Mouse (Mus musculus) heart, embryonic 15.5 days (tissue): ENCODE measurements around the gene Arntl2. TPM values are rescaled to one million over a fixed set of nuclear protein-coding genes. Genes with fewer than 3 reads are reported as not detected.
"Not testable (repeated sequence)": the region's sequence is repeated elsewhere in the genome, so short reads cannot be mapped to it uniquely, and the experiment has no call there.

ENCODE experiments used
- ATAC-seq: fragments of 200-750 bp; cut with Nextera tagmentation; replicated peaks from 2 replicates; pipeline ENCODE4 v1.8.0; 2017; ENCODE audit warnings: low read depth, moderate TSS enrichment; ENCODE audit not compliant: insufficient number of reproducible peaks, insufficient read depth, low FRiP score
- H3K27ac ChIP-seq: fragments of 300-500 bp; sonication (generic); 2 replicates; pipeline ENCODE4 v1.5.1; 2015; ENCODE audit warnings: mild to moderate bottlenecking, inconsistent platforms
- H3K27me3 ChIP-seq: fragments of 300-500 bp; sonication (generic); 2 replicates; pipeline ENCODE4 v1.6.1; 2015; ENCODE audit warnings: inconsistent platforms
- H3K36me3 ChIP-seq: fragments of 300-500 bp; sonication (generic); 2 replicates; pipeline ENCODE4 v1.6.1; 2015; ENCODE audit warnings: mild to moderate bottlenecking, inconsistent platforms
- H3K4me1 ChIP-seq: fragments of 300-500 bp; sonication (generic); replicated peaks from 2 replicates; pipeline ENCODE4 v1.6.1; 2015; ENCODE audit warnings: inconsistent platforms
- H3K4me2 ChIP-seq: fragments of 300-500 bp; sonication (generic); 2 replicates; pipeline ENCODE4 v1.6.1; 2015; ENCODE audit warnings: inconsistent platforms, mild to moderate bottlenecking, moderate library complexity
- H3K4me3 ChIP-seq: fragments of 300-500 bp; sonication (generic); 2 replicates; pipeline ENCODE4 v1.5.1; 2015; ENCODE audit warnings: mild to moderate bottlenecking, inconsistent platforms
- H3K9ac ChIP-seq: fragments of 300-500 bp; sonication (generic); 2 replicates; pipeline ENCODE4 v1.6.1; 2015; ENCODE audit warnings: mild to moderate bottlenecking, inconsistent platforms
- H3K9me3 ChIP-seq: fragments of 300-500 bp; sonication (generic); replicated peaks from 2 replicates; pipeline ENCODE4 v1.6.1; 2016; ENCODE audit warnings: inconsistent platforms
- WGBS: fragments of 180-500 bp; shearing (Covaris S2); methylation state at CpG from one replicate; pipeline ENCODE4 v1.1.7; 2015; ENCODE audit warnings: mixed read lengths; 5-methylcytosine and 5-hydroxymethylcytosine counted together
- polyA plus RNA-seq: library from polyadenylated mRNA; unstranded; fragments of >200 nt; fragmentation: Nextera tagmentation; extraction: Ambion mirVana; gene quantifications from 2 replicates; pipeline ENCODE4 v1.2.1, GENCODE M21; 2015

Gene Arntl2
- polyA plus RNA-seq, 1 experiment from 2014 or later = 2.6 TPM

- H3K27ac ChIP-seq = no peak overlapping the region
- no peaks in the 10 kb centered on the region for H3K9me3 ChIP-seq
- no peak overlapping the region for H3K4me2 ChIP-seq
- peaks cover 13% of the 10 kb centered on the region for H3K4me1 ChIP-seq
- 51% methylated on average over 4 of the region's 4 CpGs for WGBS
- no peak overlapping the region for H3K9ac ChIP-seq
- H3K27me3 ChIP-seq = no peaks in the 10 kb centered on the region
- no peak overlapping the region for H3K4me3 ChIP-seq
- no peak for ATAC-seq
- H3K36me3 ChIP-seq = no peaks in the 10 kb centered on the region
Observed at GRCm38 (mm10) chr6:146852739-146853138, 56.9 kb downstream of the Arntl2 start.

- no peaks in the 10 kb centered on the region for H3K27me3 ChIP-seq
- H3K9me3 ChIP-seq = no peaks in the 10 kb centered on the region
- no peaks in the 10 kb centered on the region for H3K36me3 ChIP-seq
- 90% methylated on average over 9 of the region's 9 CpGs for WGBS
- H3K9ac ChIP-seq = no peak overlapping the region
- H3K27ac ChIP-seq = no peak overlapping the region
- H3K4me3 ChIP-seq = no peak overlapping the region
- H3K4me2 ChIP-seq = no peak overlapping the region
- ATAC-seq = no peak; the same call in 1 of the 2 replicates
- peaks cover 13% of the 10 kb centered on the region for H3K4me1 ChIP-seq
Observed at GRCm38 (mm10) chr6:146855185-146855584, 59.3 kb downstream of the Arntl2 start.

GRCm38 (mm10) chr6:146857386-146857785 lies 61.5 kb downstream of the Arntl2 start:
- H3K9ac ChIP-seq = no peak overlapping the region
- no peak overlapping the region for H3K4me3 ChIP-seq
- no peak overlapping the region for H3K4me2 ChIP-seq
- WGBS = 69% methylated on average over 2 of the region's 2 CpGs
- no peak for ATAC-seq
- no peaks in the 10 kb centered on the region for H3K36me3 ChIP-seq
- peaks cover 13% of the 10 kb centered on the region for H3K4me1 ChIP-seq
- H3K9me3 ChIP-seq = no peaks in the 10 kb centered on the region
- no peak overlapping the region; the same call in 1 of the 2 replicates for H3K27ac ChIP-seq
- no peaks in the 10 kb centered on the region for H3K27me3 ChIP-seq

- Histone ChIP-seq H3K27ac (no peak overlapping the region), H3K36me3 (no peaks in the 10 kb centered on the region), H3K4me1 (no peaks in the 10 kb centered on the region), H3K9ac (no peak overlapping the region), H3K4me2 (no peak overlapping the region), H3K4me3 (no peak overlapping the region), H3K9me3 (no peaks in the 10 kb centered on the region), H3K27me3 (no peaks in the 10 kb centered on the region)
- no peak for ATAC-seq
- 85% methylated on average over 2 of the region's 2 CpGs for WGBS
Observed at GRCm38 (mm10) chr6:146863154-146863553, 67.3 kb downstream of the Arntl2 start.

- not testable (repeated sequence) for H3K27me3 ChIP-seq, H3K36me3 ChIP-seq, H3K9ac ChIP-seq, H3K4me2 ChIP-seq, H3K4me1 ChIP-seq, ATAC-seq, H3K27ac ChIP-seq, H3K4me3 ChIP-seq, H3K9me3 ChIP-seq
- 80% methylated on average over 5 of the region's 5 CpGs for WGBS
Observed at GRCm38 (mm10) chr6:146864370-146864769, 68.5 kb downstream of the Arntl2 start.

GRCm38 (mm10) chr6:146865701-146866100 lies 69.8 kb downstream of the Arntl2 start:
- 75% methylated on average over 4 of the region's 4 CpGs for WGBS

GRCm38 (mm10) chr6:146871975-146872374 lies 76.1 kb downstream of the Arntl2 start:
- H3K36me3 ChIP-seq = no peaks in the 10 kb centered on the region
- H3K4me3 ChIP-seq = no peak overlapping the region
- no peak for ATAC-seq
- no peak overlapping the region for H3K4me2 ChIP-seq
- H3K9ac ChIP-seq = no peak overlapping the region
- 91% methylated on average over 4 of the region's 4 CpGs for WGBS
- no peak overlapping the region for H3K27ac ChIP-seq
- 0 out of 2 replicates have a peak, but pooled peaks cover 3% of the 10 kb centered on the region for H3K9me3 ChIP-seq
- 0 out of 2 replicates have a peak, but pooled peaks cover 7% of the 10 kb centered on the region for H3K4me1 ChIP-seq
- H3K27me3 ChIP-seq = no peaks in the 10 kb centered on the region

More at GRCm38 (mm10) chr6:146865701-146866100, 69.8 kb downstream of the Arntl2 start:
- Histone ChIP-seq H3K4me1 (no peaks in the 10 kb centered on the region), H3K4me3 (no peak overlapping the region), H3K4me2 (no peak overlapping the region), H3K27me3 (no peaks in the 10 kb centered on the region), H3K27ac (no peak overlapping the region), H3K9ac (no peak overlapping the region), H3K9me3 (no peaks in the 10 kb centered on the region), H3K36me3 (no peaks in the 10 kb centered on the region)
- ATAC-seq = no peak

- H3K27me3 ChIP-seq = no peaks in the 10 kb centered on the region
- H3K4me3 ChIP-seq = no peak overlapping the region
- no peak; the same call in 1 of the 2 replicates for ATAC-seq
- peaks cover 24% of the 10 kb centered on the region for H3K4me1 ChIP-seq
- no peaks in the 10 kb centered on the region for H3K36me3 ChIP-seq
- WGBS = 61% methylated on average over 6 of the region's 6 CpGs
- H3K4me2 ChIP-seq = no peak overlapping the region
- no peak overlapping the region for H3K27ac ChIP-seq
- no peak overlapping the region for H3K9ac ChIP-seq
- 0 out of 2 replicates have a peak, but pooled peaks cover 5% of the 10 kb centered on the region for H3K9me3 ChIP-seq
Observed at GRCm38 (mm10) chr6:146874415-146874814, 78.6 kb downstream of the Arntl2 start.

GRCm38 (mm10) chr6:146876820-146877219 lies 81.0 kb downstream of the Arntl2 start:
- H3K27me3 ChIP-seq = no peaks in the 10 kb centered on the region
- no peak overlapping the region for H3K4me2 ChIP-seq
- H3K4me3 ChIP-seq = no peak overlapping the region
- no peak for ATAC-seq
- no peaks in the 10 kb centered on the region for H3K36me3 ChIP-seq
- peak overlapping the region; percentile 39; the same call in 1 of the 2 replicates for H3K27ac ChIP-seq
- 95% methylated on average over 2 of the region's 2 CpGs for WGBS
- no peak overlapping the region for H3K9ac ChIP-seq
- H3K9me3 ChIP-seq = 0 out of 2 replicates have a peak, but pooled peaks cover 5% of the 10 kb centered on the region
- H3K4me1 ChIP-seq = peaks cover 24% of the 10 kb centered on the region

GRCm38 (mm10) chr6:146877425-146878045 lies 81.7 kb downstream of the Arntl2 start:
- peaks cover 25% of the 10 kb centered on the region for H3K4me1 ChIP-seq
- H3K36me3 ChIP-seq = no peaks in the 10 kb centered on the region
- no peak; the same call in 1 of the 2 replicates for ATAC-seq
- H3K27me3 ChIP-seq = no peaks in the 10 kb centered on the region
- no peak overlapping the region for H3K4me3 ChIP-seq
- H3K9ac ChIP-seq = no peak overlapping the region
- WGBS = 45% methylated on average over 12 of the region's 12 CpGs
- H3K27ac ChIP-seq = peak overlapping the region; percentile 62
- H3K9me3 ChIP-seq = 0 out of 2 replicates have a peak, but pooled peaks cover 5% of the 10 kb centered on the region
- peak overlapping the region; percentile 4; the same call in 1 of the 2 replicates for H3K4me2 ChIP-seq

GRCm38 (mm10) chr6:146878926-146879325 lies 83.1 kb downstream of the Arntl2 start:
- Histone ChIP-seq H3K27ac (no peak overlapping the region), H3K4me1 (peaks cover 27% of the 10 kb centered on the region), H3K9me3 (0 out of 2 replicates have a peak, but pooled peaks cover 5% of the 10 kb centered on the region), H3K27me3 (no peaks in the 10 kb centered on the region), H3K4me2 (no peak overlapping the region), H3K9ac (no peak overlapping the region; the same call in 1 of the 2 replicates), H3K4me3 (no peak overlapping the region), H3K36me3 (no peaks in the 10 kb centered on the region)
- 47% methylated on average over 10 of the region's 10 CpGs for WGBS
- no peak for ATAC-seq

- ATAC-seq = no peak
- H3K4me2 ChIP-seq = no peak overlapping the region
Observed at GRCm38 (mm10) chr6:146879856-146880255, 84.0 kb downstream of the Arntl2 start.

More at GRCm38 (mm10) chr6:146879856-146880255, 84.0 kb downstream of the Arntl2 start:
- no peak overlapping the region for H3K27ac ChIP-seq
- no peaks in the 10 kb centered on the region for H3K36me3 ChIP-seq
- 0 out of 2 replicates have a peak, but pooled peaks cover 5% of the 10 kb centered on the region for H3K9me3 ChIP-seq
- 80% methylated on average over 9 of the region's 9 CpGs for WGBS
- H3K4me1 ChIP-seq = peaks cover 29% of the 10 kb centered on the region
- no peak overlapping the region for H3K4me3 ChIP-seq
- H3K27me3 ChIP-seq = no peaks in the 10 kb centered on the region
- no peak overlapping the region for H3K9ac ChIP-seq
